Mouse (Mus musculus) bone marrow, adult 2 months (tissue): Measurements from ENCODE around the gene Nat8f6. TPM values are rescaled to one million over a fixed set of nuclear protein-coding genes. Genes with fewer than 3 reads are reported as not detected.

Experiments
- polyA plus RNA-seq: library from polyadenylated mRNA; stranded (reverse); fragments of >200 nt; gene quantifications from 2 replicates; pipeline ENCODE4 v1.2.4, GENCODE M21; 2011; ENCODE audit warnings: low replicate concordance; ENCODE audit not compliant: missing spikeins, insufficient read depth, insufficient read length

Gene Nat8f6
- polyA plus RNA-seq, 1 experiment, result not detected

Other genes with a start within 250 kb of the Nat8f6 start
- 4.3 and 4.8 TPM in 2 replicates for gene Alms1, start 233.4 kb downstream of the Nat8f6 start, polyA plus RNA-seq
- not detected in 2 replicates for gene Nat8f7, start 107.7 kb downstream of the Nat8f6 start, polyA plus RNA-seq
- gene Nat8f3, start 55.2 kb downstream of the Nat8f6 start, polyA plus RNA-seq, result not detected in 2 replicates
- gene Nat8f5, start within 50 bp of the Nat8f6 start, polyA plus RNA-seq, result not detected in 2 replicates
- 2.0 TPM in 1 of 2 replicates, not detected in the other for gene Nat8, start 11.1 kb upstream of the Nat8f6 start, polyA plus RNA-seq
- gene Nat8f2, start 48.2 kb upstream of the Nat8f6 start, polyA plus RNA-seq, result 1.4 TPM in 1 of 2 replicates, not detected in the other
- 0.75 and 1.1 TPM in 2 replicates for gene Nat8f4, start 83.9 kb upstream of the Nat8f6 start, polyA plus RNA-seq
- gene Tprkb, start 90.9 kb upstream of the Nat8f6 start, polyA plus RNA-seq, result 8.9 and 10.1 TPM in 2 replicates
- gene Nat8f1, start 94.7 kb upstream of the Nat8f6 start, polyA plus RNA-seq, result 1.3 and 24.1 TPM in 2 replicates
- gene Dusp11, start 140.7 kb upstream of the Nat8f6 start, polyA plus RNA-seq, result 36.6 and 50.6 TPM in 2 replicates
- not detected in 2 replicates for gene Figla, start 195.2 kb upstream of the Nat8f6 start, polyA plus RNA-seq
- gene Add2, start 207.7 kb upstream of the Nat8f6 start, polyA plus RNA-seq, result 87.6 and 91.8 TPM in 2 replicates